Mouse (Mus musculus): ENCODE results near the gene Rbfox2.

GRCm38 (mm10) chr15:77348146-77348545 lies 41.3 kb upstream of the Rbfox2 start:
- TF ChIP-seq CTCF (IDR thresholded peaks at IDR 0.05; ENCODE audit: borderline replicate concordance, insufficient read depth, low read depth, low read length) (no peak), POLR2A (IDR thresholded peaks at IDR 0.05; ENCODE audit: borderline replicate concordance, insufficient read depth, low read length) (no peak)

All from cerebellum, adult 2 months (tissue).